Mouse (Mus musculus) embryonic facial prominence, embryonic 11.5 days (tissue): ENCODE results near the gene Neb. TPM values are rescaled to one million over a fixed set of nuclear protein-coding genes. Genes with fewer than 3 reads are reported as not detected.

Source experiments
- ATAC-seq: fragments of 200-750 bp; cut with Nextera tagmentation; replicated peaks from 2 replicates; pipeline ENCODE4 v1.8.0; 2017; ENCODE audit warnings: low read depth; ENCODE audit not compliant: insufficient number of reproducible peaks, low FRiP score, low TSS enrichment
- DNase-seq: peaks from one replicate; pipeline ENCODE4 v3.0.0-alpha.2; 2015; ENCODE audit warnings: low spot score
- H3K27ac ChIP-seq: fragments of 300-500 bp; sonication (generic); replicated peaks from 2 replicates; pipeline ENCODE4 v1.5.1; 2014; ENCODE audit warnings: mild to moderate bottlenecking, low read depth, low read length, control low read depth
- H3K27me3 ChIP-seq: fragments of 300-500 bp; sonication (generic); 2 replicates; pipeline ENCODE4 v1.6.1; 2014; ENCODE audit warnings: mild to moderate bottlenecking, low read length, moderate library complexity, mixed read lengths; ENCODE audit not compliant: control insufficient read depth, insufficient read depth
- H3K36me3 ChIP-seq: fragments of 300-500 bp; sonication (generic); replicated peaks from 2 replicates; pipeline ENCODE4 v1.6.1; 2014; ENCODE audit warnings: low read depth, mild to moderate bottlenecking, low read length, moderate library complexity, mixed read lengths; ENCODE audit not compliant: control insufficient read depth, insufficient read depth
- H3K4me1 ChIP-seq: fragments of 300-500 bp; sonication (generic); 2 replicates; pipeline ENCODE4 v1.6.1; 2014; ENCODE audit warnings: low read length, mixed read lengths; ENCODE audit not compliant: control insufficient read depth, insufficient read depth
- H3K4me2 ChIP-seq: fragments of 300-500 bp; sonication (generic); 2 replicates; pipeline ENCODE4 v1.6.1; 2014; ENCODE audit warnings: low read depth, mild to moderate bottlenecking, control low read depth, low read length, moderate library complexity
- H3K4me3 ChIP-seq: fragments of 300-500 bp; sonication (generic); 2 replicates; pipeline ENCODE4 v1.5.1; 2014; ENCODE audit warnings: low read depth, low read length, control low read depth
- H3K9ac ChIP-seq: fragments of 300-500 bp; sonication (generic); replicated peaks from 2 replicates; pipeline ENCODE4 v1.6.1; 2014; ENCODE audit warnings: mild to moderate bottlenecking, control low read depth, low read length
- H3K9me3 ChIP-seq: fragments of 300-500 bp; sonication (generic); replicated peaks from 2 replicates; pipeline ENCODE4 v1.6.1; 2016; ENCODE audit warnings: mild to moderate bottlenecking, low read length, inconsistent platforms, mixed read lengths; ENCODE audit not compliant: control insufficient read depth
- WGBS: fragments of 180-500 bp; shearing (Covaris S2); extraction: QIAGEN DNeasy Blood & Tissue Kit; methylation state at CpG from one replicate; pipeline ENCODE4 v1.1.7; 2014; 5-methylcytosine and 5-hydroxymethylcytosine counted together
- polyA plus RNA-seq: library from polyadenylated mRNA; unstranded; fragments of >200 nt; fragmentation: Nextera tagmentation; extraction: Ambion mirVana; gene quantifications from 2 replicates; pipeline ENCODE4 v1.2.1, GENCODE M21; 2014

The Neb gene
- polyA plus RNA-seq, 1 experiment from 2014 or later: 7.2 TPM

GRCm38 (mm10) chr2:52340990-52341389, 37.3 kb downstream of the Neb start:
- H3K27me3 ChIP-seq: no peaks in the 10 kb centered on the region

GRCm38 (mm10) chr2:52335556-52335955, 42.7 kb downstream of the Neb start:
- WGBS: 82% methylated on average over 13 of the region's 13 CpGs

More at GRCm38 (mm10) chr2:52340990-52341389, 37.3 kb downstream of the Neb start:
- Histone ChIP-seq H3K9me3 (no peaks in the 10 kb centered on the region), H3K4me1 (no peaks in the 10 kb centered on the region), H3K27ac (no peak overlapping the region), H3K36me3 (no peaks in the 10 kb centered on the region), H3K4me2 (no peak overlapping the region), H3K4me3 (no peak overlapping the region), H3K9ac (no peak overlapping the region)
- WGBS: 78% methylated on average over 7 of the region's 7 CpGs
- ATAC-seq (no peak), DNase-seq (no peak)

GRCm38 (mm10) chr2:52335087-52335486, 43.2 kb downstream of the Neb start:
- H3K4me2 ChIP-seq: no peak overlapping the region
- no peak overlapping the region for H3K9ac ChIP-seq
- DNase-seq (no peak), ATAC-seq (no peak)
- no peak overlapping the region for H3K27ac ChIP-seq
- H3K9me3 ChIP-seq: no peaks in the 10 kb centered on the region
- H3K36me3 ChIP-seq: no peaks in the 10 kb centered on the region
- no peaks in the 10 kb centered on the region for H3K4me1 ChIP-seq
- no peaks in the 10 kb centered on the region for H3K27me3 ChIP-seq
- WGBS: 92% methylated on average over 8 of the region's 8 CpGs
- H3K4me3 ChIP-seq: no peak overlapping the region

More at GRCm38 (mm10) chr2:52335556-52335955, 42.7 kb downstream of the Neb start:
- Histone ChIP-seq H3K36me3 (no peaks in the 10 kb centered on the region), H3K4me3 (no peak overlapping the region), H3K27ac (no peak overlapping the region), H3K9me3 (no peaks in the 10 kb centered on the region), H3K4me2 (no peak overlapping the region), H3K4me1 (no peaks in the 10 kb centered on the region), H3K27me3 (no peaks in the 10 kb centered on the region), H3K9ac (no peak overlapping the region)
- DNase-seq (no peak), ATAC-seq (no peak)

GRCm38 (mm10) chr2:52333535-52333934, 44.7 kb downstream of the Neb start:
- H3K36me3 ChIP-seq: no peaks in the 10 kb centered on the region
- H3K27ac ChIP-seq: no peak overlapping the region
- ATAC-seq (no peak), DNase-seq (no peak)
- H3K27me3 ChIP-seq: no peaks in the 10 kb centered on the region
- no peaks in the 10 kb centered on the region for H3K9me3 ChIP-seq
- H3K9ac ChIP-seq: no peak overlapping the region
- no peak overlapping the region for H3K4me2 ChIP-seq
- WGBS: 36% methylated on average over 2 of the region's 2 CpGs
- no peaks in the 10 kb centered on the region for H3K4me1 ChIP-seq
- no peak overlapping the region for H3K4me3 ChIP-seq

GRCm38 (mm10) chr2:52331761-52332160, 46.5 kb downstream of the Neb start:
- Histone ChIP-seq H3K27me3 (no peaks in the 10 kb centered on the region), H3K4me2 (no peak overlapping the region), H3K4me3 (no peak overlapping the region), H3K27ac (no peak overlapping the region), H3K9ac (no peak overlapping the region), H3K4me1 (no peaks in the 10 kb centered on the region), H3K36me3 (no peaks in the 10 kb centered on the region), H3K9me3 (no peaks in the 10 kb centered on the region)
- no peak for ATAC-seq
- no peak for DNase-seq
- WGBS: 89% methylated on average over 3 of the region's 3 CpGs

- Histone ChIP-seq H3K27me3 (no peaks in the 10 kb centered on the region), H3K4me1 (no peaks in the 10 kb centered on the region), H3K27ac (no peak overlapping the region), H3K9ac (no peak overlapping the region), H3K36me3 (no peaks in the 10 kb centered on the region), H3K4me3 (no peak overlapping the region), H3K4me2 (no peak overlapping the region), H3K9me3 (no peaks in the 10 kb centered on the region)
- WGBS: 83% methylated on average over 4 of the region's 4 CpGs
- ATAC-seq (no peak), DNase-seq (no peak)
Observed at GRCm38 (mm10) chr2:52327244-52327815, 50.9 kb downstream of the Neb start.

- DNase-seq (no peak), ATAC-seq (no peak)
- 89% methylated on average over 3 of the region's 3 CpGs for WGBS
Observed at GRCm38 (mm10) chr2:52321866-52322265, 56.4 kb downstream of the Neb start.

GRCm38 (mm10) chr2:52320175-52320574, 58.1 kb downstream of the Neb start:
- H3K27me3 ChIP-seq: no peaks in the 10 kb centered on the region
- H3K36me3 ChIP-seq: no peaks in the 10 kb centered on the region
- H3K4me2 ChIP-seq: no peak overlapping the region
- ATAC-seq (no peak), DNase-seq (no peak)
- H3K4me3 ChIP-seq: no peak overlapping the region
- H3K4me1 ChIP-seq: no peaks in the 10 kb centered on the region
- no peaks in the 10 kb centered on the region for H3K9me3 ChIP-seq
- H3K9ac ChIP-seq: no peak overlapping the region
- WGBS: 94% methylated on average over 2 of the region's 2 CpGs
- no peak overlapping the region for H3K27ac ChIP-seq

More at GRCm38 (mm10) chr2:52321866-52322265, 56.4 kb downstream of the Neb start:
- no peak overlapping the region for H3K4me2 ChIP-seq
- H3K27me3 ChIP-seq: no peaks in the 10 kb centered on the region
- no peaks in the 10 kb centered on the region for H3K36me3 ChIP-seq
- no peaks in the 10 kb centered on the region for H3K9me3 ChIP-seq
- no peak overlapping the region for H3K27ac ChIP-seq
- no peak overlapping the region for H3K4me3 ChIP-seq
- H3K9ac ChIP-seq: no peak overlapping the region
- H3K4me1 ChIP-seq: no peaks in the 10 kb centered on the region
